Mouse (Mus musculus) heart, postnatal 0 days (tissue): ENCODE measurements around the gene Fam229b.

Source experiments
- CTCF ChIP-seq: IDR thresholded peaks from 2 replicates; pipeline ENCODE4 v1.5.1; 2016; ENCODE audit warnings: antibody characterized with exemption, control low read depth, low read depth
- EP300 ChIP-seq: IDR thresholded peaks from 2 replicates; pipeline ENCODE4 v1.6.1; 2016; ENCODE audit warnings: antibody characterized with exemption, low read depth

DNA sequence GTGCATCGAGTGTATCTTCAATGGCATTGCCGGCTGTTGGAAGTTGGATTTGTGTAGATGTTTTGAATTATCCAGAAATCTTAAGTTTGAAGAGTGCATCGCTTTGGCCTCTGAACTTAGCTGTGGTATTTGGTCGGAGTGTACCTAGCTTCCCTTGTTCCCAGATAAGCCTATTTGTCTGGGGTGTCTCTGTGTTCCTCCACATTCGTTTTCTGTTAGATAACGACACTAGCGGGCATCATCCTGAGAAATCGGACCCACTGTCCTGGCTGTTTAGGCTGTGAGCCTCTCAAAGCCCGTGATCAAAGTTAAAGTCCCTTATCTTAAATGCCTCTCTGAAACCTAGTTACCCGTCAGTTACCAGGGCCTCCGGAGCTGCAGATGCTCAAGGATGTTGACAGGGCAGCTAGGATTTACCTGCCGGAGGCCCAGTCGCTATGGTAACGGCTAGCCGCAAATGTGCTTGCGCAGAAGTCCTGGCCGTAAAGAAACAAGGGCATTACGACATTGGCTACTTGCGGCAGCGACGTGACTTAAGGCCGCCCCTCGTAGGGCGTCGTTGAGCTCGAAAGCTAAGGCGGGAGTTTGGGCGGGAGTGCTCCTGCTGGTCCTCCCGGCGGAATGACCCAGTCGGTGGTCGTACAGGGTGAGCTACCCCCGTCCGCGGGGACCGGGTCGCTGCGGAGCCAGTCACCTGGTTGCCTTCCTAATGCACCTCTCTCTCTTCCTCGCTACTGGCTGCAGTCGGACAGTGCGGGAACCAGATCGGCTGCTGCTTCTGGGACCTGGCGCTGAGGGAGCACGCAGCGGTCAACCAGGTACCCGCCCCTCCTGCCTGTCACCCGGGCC is at the start of gene Fam229b, which contains the start of gene Tube1:
- TF ChIP-seq CTCF (no peak), EP300 (no peak)
